Mouse (Mus musculus) liver, postnatal 0 days (tissue): Measurements from ENCODE around the gene Pdzd2.
A peak's percentile ranks its signal among the peaks of the same experiment; 100 is the strongest.

Experiments
- CTCF ChIP-seq: sonication (generic); IDR thresholded peaks from 2 replicates; pipeline ENCODE4 v1.5.1; 2016; ENCODE audit warnings: antibody characterized with exemption, low read depth
- EP300 ChIP-seq: IDR thresholded peaks from 2 replicates; pipeline ENCODE4 v1.6.1; 2016; ENCODE audit warnings: antibody characterized with exemption, low read depth, mild to moderate bottlenecking

GRCm38 (mm10) chr15:12742117-12742906 lies 2.6 kb upstream of the Pdzd2 start:
- TF ChIP-seq CTCF (no peak), EP300 (peak; percentile 65; the same call in 1 of the 2 replicates)
